Mouse (Mus musculus): ENCODE measurements around the gene Lama2.

Lama2 gene

DNA sequence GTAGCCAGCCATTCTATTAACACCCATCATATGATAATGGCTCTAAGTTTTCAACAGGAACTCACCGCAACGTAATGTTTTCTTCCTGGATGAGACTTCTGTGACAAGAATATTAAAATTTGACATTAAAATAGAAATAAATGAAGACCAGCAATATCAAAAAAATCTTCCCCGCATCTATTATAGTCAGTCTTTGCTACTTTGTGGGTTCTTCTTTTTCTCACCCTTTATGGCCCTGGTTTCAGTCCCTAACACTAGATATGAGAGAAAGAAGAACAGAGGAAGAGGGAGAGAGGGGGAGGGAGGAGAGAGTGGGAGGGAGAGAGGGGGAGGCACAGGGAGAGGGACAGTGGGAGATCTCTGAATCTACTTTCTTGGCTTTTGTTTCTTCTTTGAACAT, at the start of gene Lama2:
TSS of gene Lama2 (minus strand) at position 101 of the 400 bp plus-strand sequence.
- no peak for DNase-seq (ENCODE audit: low read depth, low spot score)

- no peak for DNase-seq (ENCODE audit: low read depth, low spot score)
Measured at GRCm38 (mm10) chr10:27664391-27664790, 44.8 kb upstream of the Lama2 start.

DNA sequence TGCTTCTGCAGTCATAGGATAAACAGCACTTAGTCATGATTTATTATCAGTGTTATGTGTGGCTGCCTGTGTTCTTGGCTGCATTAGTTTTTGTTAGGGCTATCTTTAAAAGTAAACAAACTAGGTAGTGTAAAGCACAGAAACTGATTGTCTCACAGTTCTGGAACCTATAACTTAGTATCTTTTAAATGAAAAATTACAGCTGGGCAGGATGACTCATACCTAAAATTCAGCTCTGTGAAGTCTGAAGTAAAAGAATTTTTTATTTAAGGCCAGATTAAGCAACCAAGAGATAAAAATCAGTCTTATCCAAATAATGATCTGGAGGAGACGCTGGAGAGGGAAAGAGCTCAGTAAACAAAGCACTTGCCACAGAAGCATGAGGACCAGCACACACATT, 43.8 kb upstream of the Lama2 start:
- no peak for DNase-seq (ENCODE audit: low read depth, low spot score)

DNA sequence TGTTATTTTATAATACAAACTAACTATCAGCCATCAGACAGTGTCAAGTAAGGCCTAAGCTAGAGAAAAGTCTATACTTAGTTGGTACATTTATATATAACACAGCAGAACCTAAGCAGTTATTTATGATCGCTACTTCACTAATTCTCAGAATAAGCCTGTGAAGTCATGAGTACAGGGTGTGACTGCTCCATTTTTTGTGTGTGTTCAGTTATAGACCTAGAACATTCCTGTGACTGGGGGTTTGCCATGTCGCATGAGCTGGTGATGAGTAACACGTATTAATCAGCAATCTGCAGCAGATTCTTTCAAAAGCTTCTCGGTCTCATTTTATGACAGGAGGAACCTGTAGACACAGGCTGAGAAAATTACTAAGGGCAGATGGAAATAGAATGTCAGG, 34.6 kb upstream of the Lama2 start:
- DNase-seq (ENCODE audit: low read depth, low spot score) = no peak

DNA sequence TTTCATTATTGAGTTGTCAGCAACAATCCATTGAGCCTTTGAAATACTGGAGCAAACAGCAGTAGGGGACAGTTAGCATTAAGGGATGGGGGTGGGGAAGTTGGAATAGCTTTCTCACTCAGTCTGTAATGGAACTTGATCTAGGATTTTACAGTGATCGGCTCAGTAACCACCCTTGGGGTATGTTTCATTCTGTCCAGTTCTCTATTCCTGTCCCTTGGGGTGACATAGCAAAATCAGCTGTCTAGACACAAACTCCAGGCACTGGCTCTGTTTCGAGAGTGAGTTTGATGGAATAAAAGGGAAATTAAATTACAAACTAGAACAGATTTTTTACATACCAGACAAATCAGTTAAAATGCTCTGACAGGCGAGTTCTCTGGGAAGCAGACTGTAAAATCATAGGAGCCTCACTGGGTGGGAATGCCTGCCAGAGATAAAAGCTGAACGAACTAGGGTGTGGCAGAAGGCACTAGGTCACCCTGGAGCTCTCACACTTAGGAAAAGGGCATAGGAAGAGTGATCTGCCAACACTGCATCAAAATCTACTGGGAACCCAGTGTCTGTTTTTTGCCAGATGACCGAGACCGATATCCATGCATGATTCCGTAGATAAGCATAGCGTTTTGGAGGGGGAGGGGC, 33.3 kb upstream of the Lama2 start:
- no peak for DNase-seq (ENCODE audit: low read depth, low spot score)

- DNase-seq (ENCODE audit: low read depth, low spot score) = no peak
Measured at GRCm38 (mm10) chr10:27635721-27636120, 16.2 kb upstream of the Lama2 start.

GRCm38 (mm10) chr10:27631002-27631401, 11.4 kb upstream of the Lama2 start:
- no peak for DNase-seq (ENCODE audit: low read depth, low spot score)

GRCm38 (mm10) chr10:27621697-27622449, 2.3 kb upstream of the Lama2 start:
- no peak for DNase-seq (ENCODE audit: low read depth, low spot score)

DNA sequence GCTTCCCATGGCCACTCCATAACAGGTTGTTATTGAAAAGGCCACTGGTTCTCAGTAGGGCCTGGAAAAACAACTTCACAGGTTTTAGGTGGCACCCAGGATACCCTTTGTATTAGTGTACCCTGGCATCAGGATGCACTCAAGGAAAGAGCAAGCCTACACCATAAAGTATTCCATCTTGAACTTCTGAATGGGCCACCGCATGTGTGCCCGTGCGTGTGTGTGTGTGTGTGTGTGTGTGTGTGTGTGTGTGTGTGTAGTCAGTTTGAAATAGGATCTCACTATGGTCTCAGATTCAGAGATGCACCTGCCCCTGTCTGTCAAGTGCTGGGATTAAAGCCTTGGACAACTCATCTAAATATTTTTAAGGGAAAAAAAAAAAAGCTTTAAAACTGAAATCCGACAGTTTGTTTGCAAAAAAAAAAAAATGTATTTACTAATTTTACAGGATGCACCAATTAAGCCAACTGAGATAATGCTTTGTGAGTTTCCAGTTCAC, 2.0 kb downstream of the Lama2 start:
- no peak for DNase-seq (ENCODE audit: low read depth, low spot score)

- no peak for DNase-seq (ENCODE audit: low read depth, low spot score)
Measured at GRCm38 (mm10) chr10:27616641-27617415, 2.7 kb downstream of the Lama2 start.

DNA sequence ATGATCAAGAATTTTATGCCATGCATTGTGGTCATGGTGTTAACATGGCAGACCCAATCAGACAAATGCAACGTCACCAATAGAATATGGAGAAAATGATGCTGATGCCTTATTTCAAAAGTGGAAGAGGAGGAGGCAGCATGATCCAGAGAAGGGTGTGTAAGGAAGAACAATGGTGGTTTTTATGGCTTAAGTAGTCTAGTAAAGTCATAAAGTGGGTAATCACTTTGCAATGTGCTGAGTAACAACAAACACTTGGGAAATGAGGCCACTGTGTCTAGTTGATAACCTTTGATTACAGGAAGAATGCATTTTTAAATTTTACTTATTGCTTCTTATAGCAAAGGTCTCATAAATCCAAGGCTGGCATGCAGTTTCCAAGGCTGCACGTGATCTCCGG, 23.9 kb downstream of the Lama2 start:
- no peak for DNase-seq (ENCODE audit: low read depth, low spot score)

GRCm38 (mm10) chr10:27533217-27533616, 86.3 kb downstream of the Lama2 start:
- DNase-seq (ENCODE audit: low read depth, low spot score) = no peak

- DNase-seq (ENCODE audit: low read depth, low spot score) = no peak
Measured at GRCm38 (mm10) chr10:27508847-27509459, 110.6 kb downstream of the Lama2 start.

DNA sequence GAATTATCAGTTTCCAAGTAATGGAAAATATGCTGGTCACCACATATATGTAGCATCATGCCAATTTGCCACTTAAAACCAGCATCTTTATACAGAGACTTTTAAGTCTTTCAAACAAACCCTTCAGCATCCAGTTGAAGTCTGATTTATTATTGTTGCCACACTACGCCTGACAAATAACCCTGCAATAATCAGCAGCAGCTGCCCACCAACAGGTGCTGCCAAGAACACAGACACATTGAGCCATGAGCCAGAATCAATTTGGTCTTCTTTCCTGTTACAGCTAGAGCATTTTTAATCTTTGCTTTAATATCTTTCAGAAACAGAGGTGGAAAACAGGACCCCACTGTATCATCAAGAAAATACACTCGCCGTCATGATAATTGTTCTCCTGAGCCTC, 118.7 kb downstream of the Lama2 start:
- DNase-seq (ENCODE audit: low read depth, low spot score) = no peak

DNA sequence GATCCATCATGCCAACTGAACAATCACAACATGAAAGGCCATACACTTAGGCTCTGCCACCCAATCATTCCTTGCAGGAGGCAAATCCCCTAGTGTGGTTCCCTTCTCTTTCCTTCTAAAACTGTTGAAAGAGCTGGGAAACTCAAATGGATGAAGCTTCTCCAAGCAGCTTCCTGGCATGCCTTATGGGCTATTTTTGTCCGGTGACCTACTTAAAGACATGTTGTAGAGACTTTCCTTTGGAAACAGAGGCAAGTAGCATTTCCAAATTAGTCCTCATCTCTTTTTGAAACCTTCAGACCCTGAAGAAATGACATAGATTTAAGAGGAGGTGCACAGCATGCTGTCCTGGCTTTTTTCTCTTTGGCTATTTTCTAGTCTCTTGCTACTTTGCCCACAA, 131.1 kb downstream of the Lama2 start:
- DNase-seq (ENCODE audit: low read depth, low spot score) = no peak

DNA sequence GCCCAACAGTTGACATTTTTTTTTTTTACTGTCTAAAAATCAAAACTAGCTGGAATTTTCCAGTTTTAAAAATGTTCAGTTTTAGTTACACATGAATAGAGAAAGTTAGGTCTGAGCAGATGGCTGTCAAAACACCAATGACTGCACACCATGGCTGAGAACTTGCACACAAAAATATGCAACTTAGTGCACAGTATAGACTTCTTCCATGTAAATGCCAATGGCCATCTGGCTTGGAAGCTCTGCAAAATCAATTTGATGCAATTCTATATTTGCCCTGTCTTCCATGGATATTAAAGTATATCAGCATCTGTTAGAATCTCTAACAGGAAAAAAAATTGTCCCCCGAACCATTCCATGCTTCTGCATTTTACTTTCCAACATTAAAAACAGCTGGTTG, 135.5 kb downstream of the Lama2 start:
- DNase-seq (ENCODE audit: low read depth, low spot score) = no peak

- no peak for DNase-seq (ENCODE audit: low read depth, low spot score)
Measured at GRCm38 (mm10) chr10:27475540-27475939, 144.0 kb downstream of the Lama2 start.

DNA sequence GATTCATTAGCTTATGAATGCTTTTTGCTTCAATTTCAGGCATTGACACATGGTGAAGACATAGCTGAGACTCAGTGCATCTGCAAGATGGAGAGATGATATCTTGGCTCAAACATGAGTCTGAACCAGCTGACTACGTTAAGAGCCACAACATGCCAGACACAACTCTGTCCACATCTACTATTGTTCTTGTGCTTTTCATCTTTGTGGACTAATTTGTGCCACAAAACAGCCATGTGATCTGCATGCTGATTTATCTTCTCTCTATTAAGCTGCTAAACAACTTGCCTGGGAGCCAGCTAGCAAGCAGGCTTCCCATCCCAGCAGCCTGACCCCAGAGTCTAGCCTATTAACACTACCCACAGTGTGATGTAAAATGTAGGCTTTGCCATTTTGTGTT, 151.3 kb downstream of the Lama2 start:
- no peak for DNase-seq (ENCODE audit: low read depth, low spot score)

DNA sequence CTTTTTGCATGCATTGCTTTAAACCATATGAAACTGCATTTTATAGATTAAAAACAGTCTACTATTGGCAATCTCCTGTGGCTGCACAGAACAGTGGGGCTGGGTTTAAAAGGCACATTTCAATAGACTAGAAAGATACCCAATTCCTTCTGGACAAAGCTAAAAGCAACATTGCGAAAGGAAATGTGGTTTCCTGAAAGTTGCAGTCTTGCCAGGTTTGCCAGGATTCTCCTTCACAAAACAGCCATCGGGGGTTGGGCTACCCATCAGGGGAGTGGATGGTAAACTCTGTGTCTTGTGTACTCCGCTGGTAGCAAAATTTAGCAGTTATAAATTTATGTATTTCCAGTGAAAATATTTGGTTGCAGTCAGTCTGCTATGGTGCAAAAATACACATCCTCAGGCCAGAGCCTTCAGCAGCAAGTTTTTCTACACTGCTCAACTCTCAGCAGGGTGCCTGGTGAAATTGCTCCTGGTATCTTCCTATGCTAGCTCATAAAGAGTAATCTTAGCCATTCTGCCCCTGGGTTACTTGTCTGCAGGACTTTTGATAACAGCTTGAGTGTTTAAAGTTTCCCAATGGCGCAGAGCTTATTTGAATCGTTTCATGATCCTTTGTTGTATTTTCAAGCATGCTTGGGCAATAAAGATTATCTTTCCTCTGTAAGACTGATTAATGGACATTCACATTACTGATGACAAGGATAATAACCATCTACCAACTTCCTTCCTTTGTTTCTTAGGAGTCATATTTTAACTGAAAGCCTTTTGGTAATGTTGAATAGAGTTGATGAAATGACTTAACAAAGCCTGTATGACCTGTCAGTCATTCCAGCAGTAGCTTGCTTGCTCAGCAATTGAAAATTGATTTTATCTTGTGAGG, 205.7 kb downstream of the Lama2 start:
- DNase-seq (ENCODE audit: low read depth, low spot score) = no peak

DNA sequence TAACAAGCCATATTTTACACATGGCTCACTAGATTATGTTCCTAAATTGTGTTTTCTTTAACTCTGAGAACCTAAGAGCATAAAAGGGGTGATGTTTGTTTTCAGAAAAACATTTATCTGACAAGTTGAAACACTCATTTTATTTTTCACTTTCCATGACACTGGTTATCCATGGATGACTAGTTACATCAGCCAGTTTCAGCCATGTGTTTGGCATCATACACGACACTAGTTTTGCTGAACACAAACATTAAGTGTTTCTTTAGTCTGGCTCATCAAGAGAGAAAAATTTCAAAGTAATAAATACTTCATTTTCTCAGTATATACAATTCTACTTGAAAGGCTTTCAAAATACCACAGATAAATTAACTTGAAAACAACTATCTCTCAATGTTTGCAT, 228.8 kb downstream of the Lama2 start:
- no peak for DNase-seq (ENCODE audit: low read depth, low spot score)

DNA sequence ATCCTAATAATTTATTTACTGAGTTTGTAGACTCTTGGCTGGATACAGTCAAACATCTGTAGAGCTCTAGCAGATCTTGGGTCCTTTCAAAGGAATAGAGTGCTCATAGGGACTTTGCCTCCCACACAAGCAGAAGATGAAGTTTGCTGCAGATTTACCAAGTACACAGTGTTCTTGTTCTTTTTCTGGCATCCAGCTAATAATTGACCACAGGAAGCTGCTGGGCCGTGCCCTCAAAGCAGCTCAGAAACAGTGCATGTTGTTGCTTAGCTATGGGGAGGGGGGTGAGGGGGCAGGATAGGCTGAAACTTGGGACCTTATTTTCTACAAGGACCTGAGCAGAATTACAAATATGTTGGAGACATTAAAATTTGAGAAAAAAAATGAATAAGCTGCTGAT, 232.0 kb downstream of the Lama2 start:
- no peak for DNase-seq (ENCODE audit: low read depth, low spot score)
